Mouse (Mus musculus): ENCODE measurements at regions not wholly inside any gene's neighbourhood (a gene's known extent, or its start where the extent isn't known, plus 50 kb on each side); places are given as distances from the start of the nearest gene placed in this dataset.

DNA sequence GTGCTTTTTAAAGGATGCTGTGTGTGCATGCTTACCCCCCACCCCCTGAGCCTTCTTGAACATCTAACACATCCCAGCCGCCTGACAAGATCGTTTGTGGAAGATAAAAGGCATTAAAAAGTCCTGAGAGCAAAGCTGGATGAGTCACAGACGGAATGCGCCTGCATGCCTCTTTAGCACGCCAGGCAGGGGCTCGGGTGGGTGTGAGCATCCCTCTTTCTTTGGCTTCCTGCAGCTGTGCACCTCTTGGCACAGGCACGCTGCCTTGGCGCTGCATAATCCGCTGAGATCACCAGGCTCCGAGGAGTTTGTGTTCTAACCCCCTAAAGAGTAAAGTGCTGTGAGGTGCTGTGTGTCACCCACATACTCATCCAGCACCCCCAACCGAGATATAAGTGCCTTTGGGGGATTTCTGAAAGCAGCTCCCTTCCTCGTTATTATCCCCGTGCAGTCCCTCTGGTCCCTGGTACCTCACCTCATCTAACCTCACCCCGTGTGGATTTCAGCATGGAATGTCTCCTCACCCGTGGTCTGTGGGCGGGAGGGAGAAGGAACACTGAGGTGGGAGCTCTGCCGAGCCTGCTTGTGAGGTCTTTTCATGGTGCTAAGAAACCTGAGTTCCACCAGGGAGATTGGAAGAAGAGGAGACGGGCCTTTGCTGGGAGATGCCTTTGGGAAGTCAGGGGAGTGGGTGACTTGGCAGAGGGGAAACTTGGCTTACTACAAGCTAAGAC is 117.8 kb upstream of the Topaz1 start:
- no peak overlapping the region for H3K4me2 ChIP-seq (ENCODE audit: low read depth, low read length)
- WGBS: 19% methylated on average over 18 of the region's 18 CpGs
- ATAC-seq (ENCODE audit: low read depth): no peak
- H3K27ac ChIP-seq (ENCODE audit: low read length): no peak overlapping the region
- no peaks in the 10 kb centered on the region for H3K4me1 ChIP-seq (replicated peaks; ENCODE audit: control insufficient read depth, insufficient read depth, low read length)
- no peak overlapping the region for H3K9ac ChIP-seq (ENCODE audit: low read length)
- no peaks in the 10 kb centered on the region for H3K9me3 ChIP-seq (ENCODE audit: control insufficient read depth, low read length)
- H3K27me3 ChIP-seq (ENCODE audit: control insufficient read depth, insufficient read depth, low read depth, low read length): no peaks in the 10 kb centered on the region; the same call in 1 of the 2 replicates
- H3K36me3 ChIP-seq (ENCODE audit: control insufficient read depth, insufficient read depth, low read length): no peaks in the 10 kb centered on the region
- no peak overlapping the region for H3K4me3 ChIP-seq (ENCODE audit: low read length)

DNA sequence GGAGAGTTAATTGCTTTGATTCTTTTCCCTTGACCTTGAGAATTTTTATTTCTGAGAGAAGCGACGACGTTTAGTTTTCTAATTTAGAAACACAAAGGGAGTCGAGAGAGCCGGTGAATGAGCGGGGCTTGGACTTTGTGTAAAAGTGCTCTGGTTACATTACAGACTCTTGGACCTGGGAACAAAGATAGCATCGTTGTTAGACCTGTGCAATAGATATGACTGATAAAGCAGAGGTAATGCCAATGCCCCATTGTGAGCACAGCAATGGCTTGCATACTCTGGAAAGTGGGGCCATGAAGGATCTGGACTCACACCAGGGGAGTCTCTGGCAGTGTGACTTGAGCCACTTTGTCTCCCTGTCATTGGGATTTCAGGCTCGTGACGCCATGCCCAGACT is 115.4 kb upstream of the Topaz1 start:
- no peak overlapping the region for H3K9ac ChIP-seq (ENCODE audit: low read length)
- H3K36me3 ChIP-seq (ENCODE audit: control insufficient read depth, insufficient read depth, low read length): no peaks in the 10 kb centered on the region
- 72% methylated on average over 9 of the region's 9 CpGs for WGBS
- H3K4me2 ChIP-seq (ENCODE audit: low read depth, low read length): no peak overlapping the region
- no peaks in the 10 kb centered on the region for H3K9me3 ChIP-seq (ENCODE audit: control insufficient read depth, low read length)
- H3K27me3 ChIP-seq (ENCODE audit: control insufficient read depth, insufficient read depth, low read depth, low read length): no peaks in the 10 kb centered on the region; the same call in 1 of the 2 replicates
- H3K27ac ChIP-seq (ENCODE audit: low read length): no peak overlapping the region
- no peak overlapping the region for H3K4me3 ChIP-seq (ENCODE audit: low read length)
- no peak for ATAC-seq (ENCODE audit: low read depth)
- H3K4me1 ChIP-seq (replicated peaks; ENCODE audit: control insufficient read depth, insufficient read depth, low read length): no peaks in the 10 kb centered on the region

DNA sequence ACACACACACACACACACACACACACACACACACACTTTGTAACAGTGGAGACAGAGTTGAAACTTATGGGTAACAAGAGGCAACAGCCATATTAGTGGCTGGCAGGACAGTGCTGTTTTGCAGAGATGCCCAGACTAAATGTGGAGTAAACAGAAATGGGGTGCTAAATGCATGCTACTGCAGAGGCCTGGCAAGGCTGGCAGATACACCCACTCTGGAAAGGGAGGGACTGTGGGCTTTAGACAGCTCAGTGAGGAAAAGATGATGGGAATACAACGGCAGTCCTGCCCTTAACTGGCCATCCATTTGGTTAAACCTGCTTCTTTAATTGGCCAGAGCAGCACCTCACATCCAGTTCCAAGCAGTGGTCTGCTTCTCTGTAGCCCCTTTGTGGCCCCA is 113.7 kb upstream of the Topaz1 start:
- WGBS: 63% methylated on average over 1 of the region's 1 CpGs
- no peak for ATAC-seq (ENCODE audit: low read depth)

DNA sequence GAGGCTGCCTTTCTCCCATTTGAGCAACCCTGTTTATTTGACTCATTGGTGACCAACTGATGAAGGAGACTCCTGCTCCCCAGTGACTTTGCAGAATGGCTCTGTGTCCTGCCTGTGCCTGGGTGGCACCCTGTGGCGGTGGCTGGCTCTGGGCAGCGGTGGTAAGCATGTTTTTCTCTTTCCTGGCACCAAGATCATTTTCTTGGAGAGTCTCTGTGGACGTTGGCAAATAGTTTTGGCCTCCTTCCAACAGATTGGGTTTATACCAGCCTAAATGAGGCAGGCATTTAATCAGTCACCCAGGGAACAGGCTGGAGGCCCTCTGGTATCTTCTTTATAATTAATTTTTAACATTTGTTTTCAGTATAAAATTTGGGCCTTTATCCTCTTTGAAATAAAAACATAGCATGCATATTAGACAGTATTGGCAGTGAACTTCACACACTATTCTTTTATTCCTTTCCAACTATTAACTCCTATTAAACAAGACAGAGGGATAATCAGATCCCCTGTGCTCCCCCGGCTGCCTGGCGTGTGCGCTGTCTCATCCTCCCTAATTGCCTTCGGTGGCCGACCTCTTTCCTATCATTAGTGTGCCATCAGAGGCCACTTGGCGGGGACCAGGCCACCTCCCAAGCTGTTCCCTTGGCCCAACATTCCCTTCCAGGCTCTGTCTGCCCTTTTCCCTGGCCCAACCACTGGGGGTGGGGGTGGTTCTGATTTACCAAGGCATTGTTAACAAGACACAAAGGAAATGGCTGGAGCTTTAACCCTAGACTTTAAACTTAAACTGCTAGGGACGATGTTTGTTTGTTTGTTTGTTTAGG is 111.8 kb upstream of the Topaz1 start:
- Histone ChIP-seq H3K9ac (ENCODE audit: low read length) (no peak overlapping the region), H3K4me2 (ENCODE audit: low read depth, low read length) (no peak overlapping the region), H3K4me1 (replicated peaks; ENCODE audit: control insufficient read depth, insufficient read depth, low read length) (no peaks in the 10 kb centered on the region), H3K4me3 (ENCODE audit: low read length) (no peak overlapping the region), H3K36me3 (ENCODE audit: control insufficient read depth, insufficient read depth, low read length) (no peaks in the 10 kb centered on the region), H3K27me3 (ENCODE audit: control insufficient read depth, insufficient read depth, low read depth, low read length) (no peaks in the 10 kb centered on the region), H3K9me3 (ENCODE audit: control insufficient read depth, low read length) (no peaks in the 10 kb centered on the region), H3K27ac (ENCODE audit: low read length) (no peak overlapping the region)
- WGBS: 53% methylated on average over 10 of the region's 10 CpGs
- no peak for ATAC-seq (ENCODE audit: low read depth)

More for the DNA sequence above, 113.7 kb upstream of the Topaz1 start:
- Histone ChIP-seq H3K27me3 (ENCODE audit: control insufficient read depth, insufficient read depth, low read depth, low read length) (no peaks in the 10 kb centered on the region; the same call in 1 of the 2 replicates), H3K4me3 (ENCODE audit: low read length) (no peak overlapping the region), H3K9ac (ENCODE audit: low read length) (no peak overlapping the region), H3K4me1 (replicated peaks; ENCODE audit: control insufficient read depth, insufficient read depth, low read length) (no peaks in the 10 kb centered on the region), H3K9me3 (ENCODE audit: control insufficient read depth, low read length) (no peaks in the 10 kb centered on the region), H3K36me3 (ENCODE audit: control insufficient read depth, insufficient read depth, low read length) (no peaks in the 10 kb centered on the region), H3K27ac (ENCODE audit: low read length) (no peak overlapping the region), H3K4me2 (ENCODE audit: low read depth, low read length) (no peak overlapping the region)

DNA sequence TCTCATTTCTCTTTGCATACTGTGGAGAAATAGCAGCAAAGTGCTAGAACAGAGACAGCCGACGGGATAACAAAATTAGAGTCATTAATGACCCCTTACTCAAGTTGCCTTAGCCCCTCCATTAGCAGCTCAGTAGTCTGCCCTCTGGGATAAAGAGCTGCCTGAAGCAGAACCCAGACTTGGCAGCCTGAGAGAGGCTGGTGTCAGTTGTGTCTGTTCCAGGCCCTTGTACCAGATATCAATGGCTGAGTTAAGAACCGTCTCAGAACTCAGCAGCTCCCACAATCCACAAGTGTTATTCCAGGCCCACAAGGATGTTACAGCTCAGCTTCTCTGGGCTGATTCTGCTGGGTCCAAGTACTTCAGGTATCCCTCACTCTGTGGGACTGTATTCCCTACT is 109.6 kb upstream of the Topaz1 start:
- WGBS: 59% methylated on average over 3 of the region's 3 CpGs

DNA sequence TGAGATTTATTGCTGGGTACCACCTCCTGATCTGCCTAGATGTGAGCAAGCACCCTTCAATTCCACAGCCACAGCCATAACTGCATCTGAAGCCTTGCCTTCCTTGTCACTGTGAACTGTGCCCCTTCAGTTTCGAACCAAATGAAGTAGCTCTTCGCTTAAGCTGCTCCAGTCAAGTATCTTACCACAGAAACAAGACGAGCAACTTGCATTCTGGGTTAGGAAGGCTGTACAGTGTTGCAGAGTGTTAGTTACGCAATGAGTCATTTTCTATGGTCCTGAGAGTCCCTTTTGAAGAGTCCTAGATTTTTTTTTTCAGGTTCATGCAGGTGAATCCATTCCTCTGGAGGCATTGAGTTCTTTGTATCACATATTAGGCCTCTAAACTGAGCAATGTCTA is 107.9 kb upstream of the Topaz1 start:
- no peak for ATAC-seq (ENCODE audit: low read depth)
- Histone ChIP-seq H3K9ac (ENCODE audit: low read length) (no peak overlapping the region), H3K27ac (ENCODE audit: low read length) (no peak overlapping the region), H3K4me2 (ENCODE audit: low read depth, low read length) (no peak overlapping the region), H3K4me1 (replicated peaks; ENCODE audit: control insufficient read depth, insufficient read depth, low read length) (no peaks in the 10 kb centered on the region), H3K4me3 (ENCODE audit: low read length) (no peak overlapping the region), H3K36me3 (ENCODE audit: control insufficient read depth, insufficient read depth, low read length) (no peaks in the 10 kb centered on the region), H3K9me3 (ENCODE audit: control insufficient read depth, low read length) (no peaks in the 10 kb centered on the region), H3K27me3 (ENCODE audit: control insufficient read depth, insufficient read depth, low read depth, low read length) (no peaks in the 10 kb centered on the region)
- 61% methylated on average over 4 of the region's 4 CpGs for WGBS

More for the DNA sequence above, 109.6 kb upstream of the Topaz1 start:
- Histone ChIP-seq H3K27ac (ENCODE audit: low read length) (no peak overlapping the region), H3K36me3 (ENCODE audit: control insufficient read depth, insufficient read depth, low read length) (no peaks in the 10 kb centered on the region), H3K9me3 (ENCODE audit: control insufficient read depth, low read length) (no peaks in the 10 kb centered on the region), H3K9ac (ENCODE audit: low read length) (no peak overlapping the region), H3K4me2 (ENCODE audit: low read depth, low read length) (no peak overlapping the region), H3K4me1 (replicated peaks; ENCODE audit: control insufficient read depth, insufficient read depth, low read length) (no peaks in the 10 kb centered on the region), H3K4me3 (ENCODE audit: low read length) (no peak overlapping the region), H3K27me3 (ENCODE audit: control insufficient read depth, insufficient read depth, low read depth, low read length) (no peaks in the 10 kb centered on the region)
- no peak for ATAC-seq (ENCODE audit: low read depth)

DNA sequence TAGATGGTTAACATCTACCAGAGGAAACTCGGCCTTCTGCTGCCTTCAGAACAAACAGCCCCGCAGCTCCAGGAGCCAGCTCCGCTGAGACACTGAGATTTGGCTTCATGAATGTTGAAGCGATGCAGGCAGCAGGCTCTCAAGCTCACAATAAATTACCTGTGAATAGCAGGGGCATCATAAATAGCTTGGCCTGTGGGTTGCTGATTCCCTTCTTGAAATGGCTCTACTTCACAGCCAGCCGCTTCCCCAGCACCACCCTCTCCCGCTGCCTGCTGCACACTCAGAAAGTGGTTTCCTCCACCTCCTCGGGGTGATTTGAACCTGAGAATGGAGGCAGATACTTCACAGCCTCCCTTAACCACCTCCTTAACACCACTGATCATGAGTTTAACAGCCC is 104.2 kb upstream of the Topaz1 start:
- no peaks in the 10 kb centered on the region for H3K36me3 ChIP-seq (ENCODE audit: control insufficient read depth, insufficient read depth, low read length)

DNA sequence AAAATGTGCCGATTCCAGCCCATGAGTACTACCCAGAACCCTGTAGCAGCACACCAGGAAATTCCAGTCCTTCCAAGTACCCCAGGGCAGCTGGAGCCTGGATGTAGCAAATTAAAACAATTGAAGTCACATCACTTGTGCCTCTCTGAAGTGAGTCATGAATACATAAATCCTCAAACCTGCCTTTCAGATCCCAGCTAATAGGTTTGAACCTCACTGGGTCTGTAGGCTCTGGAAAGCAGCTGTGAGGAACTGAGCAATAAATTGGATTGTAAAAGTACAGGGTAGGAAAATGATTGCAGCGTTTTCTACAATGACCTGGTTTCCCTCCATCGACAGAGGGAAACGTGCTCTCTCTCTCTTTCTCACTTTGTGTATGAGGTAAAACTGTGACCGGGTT is 101.6 kb upstream of the Topaz1 start:
- no peak overlapping the region for H3K4me2 ChIP-seq (ENCODE audit: low read depth, low read length)
- no peak for ATAC-seq (ENCODE audit: low read depth)
- no peaks in the 10 kb centered on the region for H3K9me3 ChIP-seq (ENCODE audit: control insufficient read depth, low read length)
- no peaks in the 10 kb centered on the region for H3K27me3 ChIP-seq (ENCODE audit: control insufficient read depth, insufficient read depth, low read depth, low read length)
- whole genome bisulfite sequencing: 75% methylated on average over 5 of the region's 5 CpGs
- H3K27ac ChIP-seq (ENCODE audit: low read length): no peak overlapping the region
- H3K4me1 ChIP-seq (replicated peaks; ENCODE audit: control insufficient read depth, insufficient read depth, low read length): no peaks in the 10 kb centered on the region
- H3K9ac ChIP-seq (ENCODE audit: low read length): no peak overlapping the region
- no peak overlapping the region for H3K4me3 ChIP-seq (ENCODE audit: low read length)
- no peaks in the 10 kb centered on the region for H3K36me3 ChIP-seq (ENCODE audit: control insufficient read depth, insufficient read depth, low read length)

More for the DNA sequence above, 104.2 kb upstream of the Topaz1 start:
- Histone ChIP-seq H3K4me1 (replicated peaks; ENCODE audit: control insufficient read depth, insufficient read depth, low read length) (no peaks in the 10 kb centered on the region), H3K27ac (ENCODE audit: low read length) (no peak overlapping the region), H3K9ac (ENCODE audit: low read length) (no peak overlapping the region), H3K27me3 (ENCODE audit: control insufficient read depth, insufficient read depth, low read depth, low read length) (no peaks in the 10 kb centered on the region), H3K4me3 (ENCODE audit: low read length) (no peak overlapping the region), H3K4me2 (ENCODE audit: low read depth, low read length) (no peak overlapping the region), H3K9me3 (ENCODE audit: control insufficient read depth, low read length) (no peaks in the 10 kb centered on the region)
- no peak for ATAC-seq (ENCODE audit: low read depth)
- 44% methylated on average over 7 of the region's 7 CpGs for WGBS

DNA sequence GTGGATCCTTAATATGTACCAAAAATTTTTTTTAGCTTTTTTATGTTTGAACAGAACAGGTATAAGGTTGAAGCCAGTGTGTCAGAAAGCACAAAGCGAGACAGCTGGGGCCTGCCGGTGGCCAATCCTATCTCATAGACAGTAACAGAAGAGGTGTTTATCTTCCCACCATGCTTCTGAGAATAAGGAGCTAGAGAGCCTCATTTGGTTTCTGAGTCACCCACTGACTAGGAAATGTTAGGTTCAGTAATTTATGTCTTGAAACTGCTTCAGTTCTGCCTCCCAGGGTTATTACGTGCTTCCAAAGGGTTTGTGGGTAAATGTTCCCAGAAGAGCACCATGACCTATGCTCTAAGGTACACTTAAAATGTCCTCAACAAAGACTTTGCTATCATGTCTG is 96.3 kb upstream of the Topaz1 start:
- Histone ChIP-seq H3K9me3 (ENCODE audit: control insufficient read depth, low read length) (no peaks in the 10 kb centered on the region), H3K27ac (ENCODE audit: low read length) (no peak overlapping the region), H3K4me3 (ENCODE audit: low read length) (no peak overlapping the region), H3K4me1 (replicated peaks; ENCODE audit: control insufficient read depth, insufficient read depth, low read length) (no peaks in the 10 kb centered on the region), H3K9ac (ENCODE audit: low read length) (no peak overlapping the region), H3K4me2 (ENCODE audit: low read depth, low read length) (no peak overlapping the region), H3K27me3 (ENCODE audit: control insufficient read depth, insufficient read depth, low read depth, low read length) (no peaks in the 10 kb centered on the region), H3K36me3 (ENCODE audit: control insufficient read depth, insufficient read depth, low read length) (no peaks in the 10 kb centered on the region)
- ATAC-seq (ENCODE audit: low read depth): no peak
- WGBS: 75% methylated on average over 3 of the region's 3 CpGs

All from lung, embryonic 16.5 days (tissue).